Mouse (Mus musculus) retina, postnatal 1 day (tissue): ENCODE results near the gene Galnt18.

ENCODE experiments used
- DNase-seq: peaks from one replicate; pipeline ENCODE4 v3.0.0-alpha.2; 2012

The Galnt18 gene

GRCm38 (mm10) chr7:111771251-111771801 is 8.5 kb downstream of the Galnt18 start:
- DNase-seq: no peak

GRCm38 (mm10) chr7:111770585-111770984 is 9.2 kb downstream of the Galnt18 start:
- no peak for DNase-seq

DNA sequence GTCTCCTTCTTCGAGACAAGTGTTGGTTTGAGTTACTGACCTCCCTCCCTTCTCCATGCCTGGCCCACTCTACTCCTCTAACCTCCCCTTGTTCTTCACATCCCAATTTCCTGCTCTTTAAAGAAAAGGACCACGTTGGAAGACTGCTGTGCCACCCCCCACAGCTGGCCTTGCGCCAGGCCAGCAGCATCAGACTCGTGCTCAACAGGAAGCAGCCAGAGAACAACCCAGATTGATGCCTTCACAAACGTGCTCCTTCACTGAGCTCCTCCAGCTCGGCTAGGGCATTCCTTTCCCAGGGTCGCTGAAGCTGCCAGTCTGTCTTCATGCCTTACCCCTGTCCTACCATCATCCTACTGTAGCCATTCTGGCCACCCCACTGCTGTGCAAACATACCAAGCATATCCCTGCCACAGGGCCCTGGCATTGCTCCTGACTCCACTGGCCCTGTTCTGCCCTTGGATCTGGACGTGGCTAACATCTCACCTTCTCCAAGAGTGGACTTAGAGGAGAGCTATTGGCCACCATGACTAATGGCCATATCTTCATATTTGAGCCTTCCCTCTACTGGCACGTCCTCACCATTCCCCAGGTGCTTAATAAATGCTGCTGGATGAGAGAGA is 13.5 kb downstream of the Galnt18 start:
- no peak for DNase-seq

DNA sequence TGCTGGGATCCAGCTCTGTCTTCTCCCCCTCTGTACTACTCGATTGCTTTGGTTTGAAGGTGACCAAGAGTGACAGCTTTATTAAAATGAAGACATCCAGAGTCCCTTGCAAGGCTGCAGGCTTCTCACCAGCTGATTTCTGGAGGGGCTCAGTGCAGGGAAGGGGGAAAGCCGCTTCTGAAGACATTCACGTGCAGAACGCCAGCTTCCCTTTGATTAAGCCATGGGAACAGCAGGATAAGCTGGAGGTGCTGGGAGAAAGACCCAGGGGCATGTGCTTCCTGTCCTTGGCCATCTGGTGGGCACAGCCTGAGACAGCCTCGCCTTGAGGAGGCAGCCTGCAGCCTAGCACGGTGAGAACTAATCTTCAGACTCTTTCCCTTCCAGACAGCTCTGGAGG is 17.0 kb downstream of the Galnt18 start:
- DNase-seq: peak; percentile 84

- no peak for DNase-seq
These were observed 31.2 kb downstream of the Galnt18 start for GRCm38 (mm10) chr7:111748571-111749071.

DNA sequence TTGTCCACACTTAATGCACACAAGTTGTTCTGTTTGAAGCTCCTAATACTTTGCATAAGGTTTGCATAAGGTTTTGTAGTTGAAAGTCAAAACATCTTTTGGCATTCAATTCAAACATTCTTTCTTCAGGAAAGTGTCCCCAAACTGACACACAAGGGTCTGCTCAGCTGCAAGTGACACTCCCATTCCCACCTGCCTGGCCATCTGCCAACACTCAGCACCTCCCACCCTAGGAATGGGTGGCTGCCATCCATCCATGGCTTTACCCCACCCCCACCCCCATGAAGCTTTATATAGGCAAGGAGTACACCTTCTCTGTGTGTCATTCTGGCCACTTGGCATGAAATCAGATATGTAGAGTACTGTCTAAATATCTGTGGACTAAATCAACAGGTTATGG is 35.0 kb downstream of the Galnt18 start:
- no peak for DNase-seq

- no peak for DNase-seq
These were observed 38.2 kb downstream of the Galnt18 start for GRCm38 (mm10) chr7:111741595-111741994.

- DNase-seq: peak; percentile 66
These were observed 39.7 kb downstream of the Galnt18 start for GRCm38 (mm10) chr7:111740091-111740490.

- DNase-seq: peak; percentile 46
These were observed 40.4 kb downstream of the Galnt18 start for GRCm38 (mm10) chr7:111739371-111739765.

DNA sequence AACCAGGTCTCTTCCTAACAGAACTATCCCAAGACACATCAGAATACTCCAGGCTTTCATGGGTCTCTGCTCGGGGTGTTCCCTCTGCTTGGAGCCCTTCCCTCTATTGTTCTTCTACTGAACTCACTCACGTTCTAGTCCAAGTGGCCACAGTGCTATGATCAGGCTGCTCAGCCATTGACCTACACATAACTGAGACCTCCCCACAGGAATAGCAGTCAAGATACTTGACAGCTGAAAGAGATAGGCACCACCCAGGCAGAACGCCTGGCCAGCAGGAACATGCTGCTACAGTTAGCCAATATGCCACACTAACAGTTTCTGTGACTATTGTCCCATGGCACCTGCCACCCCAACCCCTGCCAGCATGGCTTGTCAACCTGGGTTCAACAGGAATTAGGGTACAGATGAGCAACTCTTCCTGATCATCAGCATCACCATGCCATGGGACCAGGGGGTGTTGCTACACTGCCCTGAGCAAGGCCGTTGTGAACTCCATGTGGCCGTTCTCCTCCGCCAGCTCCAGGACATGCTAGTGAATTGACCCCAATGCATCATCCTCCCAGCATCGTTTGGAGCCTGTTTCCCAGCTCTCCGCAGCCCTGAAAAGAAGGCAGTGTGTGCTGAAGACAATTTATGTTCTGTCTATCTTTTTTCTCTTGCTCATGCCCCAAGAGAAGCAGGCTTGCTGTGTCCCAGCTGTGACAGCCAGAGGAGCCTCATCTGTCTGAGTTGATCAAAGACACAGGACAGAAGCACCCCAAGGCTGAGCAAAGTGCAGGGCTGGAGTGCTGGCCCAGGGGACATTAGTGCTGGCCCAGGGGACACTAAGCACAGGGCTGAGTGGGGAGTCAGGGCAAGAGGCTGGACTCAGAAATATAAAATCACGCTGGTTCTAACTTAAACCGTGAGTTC is 41.1 kb downstream of the Galnt18 start:
- peak; percentile 47 for DNase-seq

DNA sequence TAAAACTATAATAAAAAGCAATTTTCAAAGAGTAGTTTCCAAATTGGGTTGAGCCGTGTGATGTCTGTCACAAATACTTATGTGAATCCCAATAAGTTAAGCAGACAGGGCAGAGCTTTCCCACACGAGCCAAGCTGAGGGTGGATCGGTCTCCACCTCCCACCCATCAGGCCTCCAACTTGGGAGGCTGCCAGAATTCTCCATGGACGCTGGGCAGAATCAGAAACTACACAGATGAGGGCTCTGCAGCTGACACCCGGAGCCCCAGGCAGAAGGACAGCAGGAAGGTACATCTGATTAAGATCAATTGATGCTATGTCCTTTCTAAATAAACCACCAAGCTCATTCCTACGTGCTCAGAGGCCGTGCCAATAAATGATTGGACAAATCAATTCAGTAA is 42.4 kb downstream of the Galnt18 start:
- peak; percentile 56 for DNase-seq

- DNase-seq: no peak
These were observed 43.4 kb downstream of the Galnt18 start for GRCm38 (mm10) chr7:111736365-111736764.

DNA sequence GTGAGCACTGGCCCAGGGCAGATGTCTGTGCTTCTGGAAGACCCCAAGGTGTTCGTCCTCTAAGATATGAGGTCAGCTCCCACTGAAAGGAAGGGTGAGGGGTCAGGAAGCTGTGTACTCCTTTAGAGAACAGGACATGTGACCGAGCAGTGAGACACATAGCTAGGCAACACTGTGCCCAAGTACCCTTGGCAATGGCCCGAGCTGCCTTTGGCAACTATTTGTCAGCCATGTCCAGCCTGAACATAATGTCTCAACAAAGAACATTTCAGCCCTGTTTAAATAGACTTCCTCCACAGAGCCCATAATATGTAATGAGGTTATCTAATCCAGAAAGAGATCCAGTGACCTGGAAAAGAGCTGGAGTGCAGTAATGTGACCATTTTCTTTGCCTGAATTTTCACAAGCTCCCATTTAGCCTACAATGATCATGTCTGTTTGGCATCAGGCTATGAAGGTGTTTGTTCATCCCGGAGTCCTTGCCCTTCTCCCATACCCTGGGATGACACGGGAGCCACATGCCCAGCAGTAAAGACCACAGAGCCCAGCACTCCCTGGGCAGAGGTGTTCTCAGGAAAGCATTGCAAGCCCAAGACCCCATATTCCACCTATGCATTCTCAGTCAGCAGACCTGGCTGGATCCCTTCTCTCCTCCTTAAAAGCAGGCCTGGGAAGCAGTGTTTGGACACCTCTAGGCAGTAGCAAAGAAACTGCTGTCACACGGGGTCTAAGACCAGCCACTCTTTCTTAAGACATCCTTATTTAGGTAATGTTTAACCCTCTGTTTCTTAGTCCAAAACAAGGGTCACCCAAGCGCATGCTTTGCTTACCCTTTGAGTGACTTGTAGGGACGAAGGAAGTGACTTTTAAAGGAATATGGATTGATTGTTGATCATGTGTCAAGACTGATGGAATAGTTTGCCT is 49.2 kb downstream of the Galnt18 start:
- DNase-seq: peak; percentile 46

DNA sequence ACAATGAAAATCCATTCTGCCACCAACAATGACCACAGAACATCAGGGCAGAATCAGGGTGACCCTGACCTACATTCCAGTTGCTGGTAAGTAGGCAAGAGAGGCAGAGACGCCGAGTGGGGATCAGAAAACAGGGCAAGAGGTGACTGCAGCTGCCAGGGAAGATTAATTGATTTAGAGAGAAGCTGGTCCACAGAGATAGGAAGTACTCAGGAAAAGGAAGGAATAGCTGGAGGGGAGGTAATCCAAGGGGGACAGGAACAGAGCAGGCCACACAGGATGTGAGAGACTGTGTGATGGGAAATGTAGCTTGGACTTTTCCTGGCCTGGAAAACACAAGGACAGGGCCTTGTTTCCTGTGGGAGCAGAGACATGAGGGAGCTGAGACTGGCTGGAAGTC is 52.8 kb downstream of the Galnt18 start:
- DNase-seq: peak; percentile 65

- no peak for DNase-seq
These were observed 55.0 kb downstream of the Galnt18 start for GRCm38 (mm10) chr7:111724730-111725129.

GRCm38 (mm10) chr7:111724004-111724403 is 55.8 kb downstream of the Galnt18 start:
- DNase-seq: no peak

GRCm38 (mm10) chr7:111721308-111721698 is 58.5 kb downstream of the Galnt18 start:
- no peak for DNase-seq

DNA sequence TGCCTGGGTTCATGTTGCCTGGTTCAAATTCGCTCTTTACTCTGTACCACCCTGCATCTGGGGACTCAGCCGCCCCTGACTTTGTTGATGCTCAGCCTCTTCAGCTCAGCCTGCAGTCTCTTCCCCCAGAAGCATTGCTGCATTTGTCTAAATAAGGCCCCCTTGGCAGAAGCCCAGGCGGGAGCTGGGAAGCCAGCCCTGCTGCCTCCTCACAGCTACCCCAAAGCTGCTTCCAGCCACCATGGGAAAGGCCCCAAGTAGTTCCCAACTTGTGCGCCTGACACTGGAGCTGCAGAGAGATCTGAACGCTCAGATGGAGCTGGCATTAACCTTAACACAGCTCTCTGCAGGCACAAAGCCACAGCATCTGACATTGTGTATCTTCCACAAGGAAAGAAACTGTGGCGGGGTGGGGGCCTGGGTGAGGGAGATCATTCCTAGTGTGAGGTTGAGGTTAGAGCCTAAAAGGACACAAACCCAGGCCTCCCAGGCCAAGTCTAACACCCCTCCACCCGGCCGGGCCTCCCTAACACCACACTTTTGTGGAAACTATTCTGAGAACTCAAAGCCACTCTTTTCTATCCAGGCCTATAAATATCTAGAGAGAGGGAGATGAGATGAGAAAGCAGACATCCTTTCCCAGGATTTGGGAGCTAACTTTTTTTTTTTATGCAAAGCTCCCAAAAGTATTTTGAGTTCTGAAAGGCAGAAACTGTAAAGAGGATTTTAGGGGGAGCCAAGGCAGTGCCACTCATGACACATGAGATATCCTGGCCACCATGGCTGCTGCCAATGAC is 59.1 kb downstream of the Galnt18 start:
- DNase-seq: no peak

DNA sequence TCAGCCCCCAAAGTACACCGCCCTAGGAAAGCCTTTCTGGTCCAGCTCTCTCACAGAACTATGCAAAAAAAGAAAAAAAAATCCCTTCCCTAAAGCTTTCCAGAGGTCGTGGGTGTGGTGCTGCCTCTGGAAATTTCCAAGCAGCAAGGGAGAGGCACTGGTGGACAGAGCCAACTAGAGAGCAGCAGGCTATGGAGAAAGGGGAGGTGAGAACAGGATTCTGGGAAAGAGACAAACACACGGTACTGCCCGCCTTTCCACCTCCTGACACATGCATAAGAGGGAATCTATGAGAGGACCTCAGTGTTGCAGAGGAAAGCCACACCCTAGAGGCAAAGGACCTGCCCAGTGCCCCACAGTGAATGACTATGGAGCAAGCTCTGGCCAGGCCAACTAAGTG is 60.9 kb downstream of the Galnt18 start:
- DNase-seq: no peak

DNA sequence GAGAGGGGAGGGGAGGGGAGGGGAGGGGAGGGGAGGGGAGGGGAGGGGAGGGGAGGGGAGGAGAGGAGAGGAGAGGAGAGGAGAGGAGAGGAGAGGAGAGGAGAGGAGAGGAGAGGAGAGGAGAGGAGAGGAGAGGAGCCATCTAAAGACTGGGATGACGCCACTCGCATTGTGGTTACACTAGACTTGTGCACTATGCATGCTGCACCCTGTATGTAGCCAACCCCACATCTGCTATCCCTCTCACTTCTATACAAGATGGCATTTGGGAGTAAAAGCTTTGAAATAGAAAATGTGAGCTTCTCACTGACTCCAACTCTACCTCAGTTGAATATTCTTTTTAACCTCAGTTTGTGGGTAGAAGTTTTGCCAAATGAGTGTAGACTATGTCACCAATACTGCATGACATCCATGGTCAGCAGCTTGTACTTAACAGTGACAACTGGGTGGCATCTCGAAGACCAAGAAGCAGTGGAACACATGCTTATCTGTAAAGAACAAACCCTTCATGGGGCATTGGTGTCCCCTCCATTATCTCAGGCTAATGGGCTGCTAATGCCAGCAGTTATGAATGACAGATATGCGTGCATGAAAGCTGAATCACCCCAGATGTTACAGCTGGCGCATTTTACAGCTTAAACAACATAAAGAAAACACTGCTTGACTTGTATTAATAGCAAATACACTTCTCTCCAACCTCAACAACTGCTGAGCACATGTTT is 65.0 kb downstream of the Galnt18 start:
- DNase-seq: no peak
